Mouse (Mus musculus) heart, embryonic 15.5 days (tissue): ENCODE measurements at regions not wholly inside any gene's neighbourhood (a gene's known extent, or its start where the extent isn't known, plus 50 kb on each side); places are given as distances from the start of the nearest gene placed in this dataset.
"Not testable (repeated sequence)": the region's sequence is repeated elsewhere in the genome, so short reads cannot be mapped to it uniquely, and the experiment has no call there.

ENCODE experiments used
- ATAC-seq: fragments of 200-750 bp; cut with Nextera tagmentation; replicated peaks from 2 replicates; pipeline ENCODE4 v1.8.0; 2017; ENCODE audit warnings: low read depth, moderate TSS enrichment; ENCODE audit not compliant: insufficient number of reproducible peaks, insufficient read depth, low FRiP score
- H3K27ac ChIP-seq: fragments of 300-500 bp; sonication (generic); 2 replicates; pipeline ENCODE4 v1.5.1; 2015; ENCODE audit warnings: mild to moderate bottlenecking, inconsistent platforms
- H3K27me3 ChIP-seq: fragments of 300-500 bp; sonication (generic); 2 replicates; pipeline ENCODE4 v1.6.1; 2015; ENCODE audit warnings: inconsistent platforms
- H3K36me3 ChIP-seq: fragments of 300-500 bp; sonication (generic); 2 replicates; pipeline ENCODE4 v1.6.1; 2015; ENCODE audit warnings: mild to moderate bottlenecking, inconsistent platforms
- H3K4me1 ChIP-seq: fragments of 300-500 bp; sonication (generic); replicated peaks from 2 replicates; pipeline ENCODE4 v1.6.1; 2015; ENCODE audit warnings: inconsistent platforms
- H3K4me2 ChIP-seq: fragments of 300-500 bp; sonication (generic); 2 replicates; pipeline ENCODE4 v1.6.1; 2015; ENCODE audit warnings: inconsistent platforms, mild to moderate bottlenecking, moderate library complexity
- H3K4me3 ChIP-seq: fragments of 300-500 bp; sonication (generic); 2 replicates; pipeline ENCODE4 v1.5.1; 2015; ENCODE audit warnings: mild to moderate bottlenecking, inconsistent platforms
- H3K9ac ChIP-seq: fragments of 300-500 bp; sonication (generic); 2 replicates; pipeline ENCODE4 v1.6.1; 2015; ENCODE audit warnings: mild to moderate bottlenecking, inconsistent platforms
- H3K9me3 ChIP-seq: fragments of 300-500 bp; sonication (generic); replicated peaks from 2 replicates; pipeline ENCODE4 v1.6.1; 2016; ENCODE audit warnings: inconsistent platforms
- WGBS: fragments of 180-500 bp; shearing (Covaris S2); methylation state at CpG from one replicate; pipeline ENCODE4 v1.1.7; 2015; ENCODE audit warnings: mixed read lengths; 5-methylcytosine and 5-hydroxymethylcytosine counted together

- Histone ChIP-seq H3K27me3 (no peaks in the 10 kb centered on the region), H3K4me2 (no peak overlapping the region), H3K4me1 (0 out of 2 replicates have a peak, but pooled peaks cover 4% of the 10 kb centered on the region), H3K4me3 (no peak overlapping the region), H3K36me3 (no peaks in the 10 kb centered on the region), H3K9me3 (no peaks in the 10 kb centered on the region), H3K9ac (no peak overlapping the region), H3K27ac (no peak overlapping the region)
- ATAC-seq: no peak
- 82% methylated on average over 1 of the region's 1 CpGs for WGBS
Measured at GRCm38 (mm10) chr1:164541711-164542110, 83.6 kb upstream of the Atp1b1 start.

GRCm38 (mm10) chr1:164538304-164539043 lies 80.3 kb upstream of the Atp1b1 start:
- 65% methylated on average over 5 of the region's 5 CpGs for WGBS

GRCm38 (mm10) chr1:164537324-164537948 lies 79.3 kb upstream of the Atp1b1 start:
- Histone ChIP-seq H3K9me3 (no peaks in the 10 kb centered on the region), H3K36me3 (no peaks in the 10 kb centered on the region), H3K4me2 (no peak overlapping the region), H3K27ac (no peak overlapping the region), H3K9ac (no peak overlapping the region), H3K4me3 (no peak overlapping the region), H3K4me1 (no peaks in the 10 kb centered on the region), H3K27me3 (no peaks in the 10 kb centered on the region)
- 77% methylated on average over 7 of the region's 7 CpGs for WGBS
- no peak for ATAC-seq

More at GRCm38 (mm10) chr1:164538304-164539043, 80.3 kb upstream of the Atp1b1 start:
- Histone ChIP-seq H3K9ac (no peak overlapping the region), H3K27ac (no peak overlapping the region), H3K4me1 (0 out of 2 replicates have a peak, but pooled peaks cover 2% of the 10 kb centered on the region), H3K27me3 (no peaks in the 10 kb centered on the region), H3K4me2 (no peak overlapping the region), H3K9me3 (no peaks in the 10 kb centered on the region), H3K36me3 (no peaks in the 10 kb centered on the region), H3K4me3 (no peak overlapping the region)
- ATAC-seq: no peak

- H3K27me3 ChIP-seq: no peaks in the 10 kb centered on the region
- 90% methylated on average over 5 of the region's 5 CpGs for WGBS
- H3K9me3 ChIP-seq: no peaks in the 10 kb centered on the region
- no peak overlapping the region for H3K9ac ChIP-seq
- H3K27ac ChIP-seq: no peak overlapping the region
- no peak overlapping the region for H3K4me3 ChIP-seq
- no peak overlapping the region for H3K4me2 ChIP-seq
- ATAC-seq: no peak
- no peaks in the 10 kb centered on the region for H3K4me1 ChIP-seq
- H3K36me3 ChIP-seq: no peaks in the 10 kb centered on the region
Measured at GRCm38 (mm10) chr1:164532196-164532595, 74.0 kb upstream of the Atp1b1 start.

GRCm38 (mm10) chr1:164531741-164532140 lies 73.6 kb upstream of the Atp1b1 start:
- Histone ChIP-seq H3K27me3 (no peaks in the 10 kb centered on the region), H3K9me3 (no peaks in the 10 kb centered on the region), H3K9ac (no peak overlapping the region), H3K27ac (no peak overlapping the region), H3K4me3 (no peak overlapping the region), H3K4me2 (no peak overlapping the region), H3K4me1 (no peaks in the 10 kb centered on the region), H3K36me3 (no peaks in the 10 kb centered on the region)
- ATAC-seq: no peak
- WGBS: 85% methylated on average over 1 of the region's 1 CpGs

GRCm38 (mm10) chr1:164526748-164527147 lies 68.6 kb upstream of the Atp1b1 start:
- no peaks in the 10 kb centered on the region for H3K27me3 ChIP-seq
- ATAC-seq: no peak
- H3K4me1 ChIP-seq: no peaks in the 10 kb centered on the region

GRCm38 (mm10) chr1:164522377-164523150 lies 64.4 kb upstream of the Atp1b1 start:
- ATAC-seq: no peak
- no peak overlapping the region for H3K4me3 ChIP-seq
- no peak overlapping the region for H3K4me2 ChIP-seq
- H3K9me3 ChIP-seq: no peaks in the 10 kb centered on the region
- H3K4me1 ChIP-seq: no peaks in the 10 kb centered on the region
- no peak overlapping the region for H3K9ac ChIP-seq
- no peaks in the 10 kb centered on the region for H3K36me3 ChIP-seq
- no peak overlapping the region for H3K27ac ChIP-seq
- H3K27me3 ChIP-seq: no peaks in the 10 kb centered on the region
- WGBS: 67% methylated on average over 3 of the region's 3 CpGs

More at GRCm38 (mm10) chr1:164526748-164527147, 68.6 kb upstream of the Atp1b1 start:
- H3K4me2 ChIP-seq: no peak overlapping the region
- no peaks in the 10 kb centered on the region for H3K9me3 ChIP-seq
- H3K36me3 ChIP-seq: no peaks in the 10 kb centered on the region
- H3K4me3 ChIP-seq: no peak overlapping the region
- no peak overlapping the region for H3K27ac ChIP-seq
- 88% methylated on average over 1 of the region's 1 CpGs for WGBS
- no peak overlapping the region for H3K9ac ChIP-seq

- Histone ChIP-seq H3K27me3 (no peaks in the 10 kb centered on the region), H3K36me3 (no peaks in the 10 kb centered on the region), H3K27ac (no peak overlapping the region), H3K9me3 (no peaks in the 10 kb centered on the region), H3K4me2 (no peak overlapping the region), H3K4me1 (no peaks in the 10 kb centered on the region), H3K4me3 (no peak overlapping the region), H3K9ac (no peak overlapping the region)
- WGBS: 75% methylated on average over 6 of the region's 6 CpGs
- no peak for ATAC-seq
Measured at GRCm38 (mm10) chr1:164521371-164522130, 63.4 kb upstream of the Atp1b1 start.

GRCm38 (mm10) chr1:164518866-164519265 lies 60.7 kb upstream of the Atp1b1 start:
- H3K36me3 ChIP-seq: no peaks in the 10 kb centered on the region
- no peak for ATAC-seq
- no peak overlapping the region for H3K27ac ChIP-seq
- no peak overlapping the region for H3K9ac ChIP-seq
- 94% methylated on average over 3 of the region's 3 CpGs for WGBS
- no peak overlapping the region for H3K4me3 ChIP-seq
- H3K4me2 ChIP-seq: no peak overlapping the region
- no peaks in the 10 kb centered on the region for H3K27me3 ChIP-seq
- no peaks in the 10 kb centered on the region for H3K4me1 ChIP-seq
- no peaks in the 10 kb centered on the region for H3K9me3 ChIP-seq

- Histone ChIP-seq H3K36me3 (no peaks in the 10 kb centered on the region), H3K27ac (no peak overlapping the region), H3K4me2 (no peak overlapping the region), H3K4me1 (no peaks in the 10 kb centered on the region), H3K27me3 (no peaks in the 10 kb centered on the region), H3K9me3 (no peaks in the 10 kb centered on the region), H3K9ac (no peak overlapping the region), H3K4me3 (no peak overlapping the region)
- 77% methylated on average over 4 of the region's 4 CpGs for WGBS
- no peak for ATAC-seq
Measured at GRCm38 (mm10) chr1:164518308-164518707, 60.2 kb upstream of the Atp1b1 start.

GRCm38 (mm10) chr1:164517362-164517761 lies 59.2 kb upstream of the Atp1b1 start:
- H3K4me3 ChIP-seq, H3K27me3 ChIP-seq, H3K9ac ChIP-seq, H3K9me3 ChIP-seq, H3K27ac ChIP-seq, H3K4me2 ChIP-seq, ATAC-seq, H3K36me3 ChIP-seq, H3K4me1 ChIP-seq: not testable (repeated sequence)
- 94% methylated on average over 2 of the region's 2 CpGs for WGBS
